Mouse (Mus musculus) neural tube, embryonic 15.5 days (tissue): Measurements from ENCODE around the gene Fam57a. TPM values are rescaled to one million over a fixed set of nuclear protein-coding genes. Genes with fewer than 3 reads are reported as not detected.

Source experiments
- ATAC-seq: fragments of 200-750 bp; cut with Nextera tagmentation; 2 replicates; pipeline ENCODE4 v1.8.0; 2017; ENCODE audit warnings: mild to moderate bottlenecking, moderate TSS enrichment, moderate library complexity; ENCODE audit not compliant: low FRiP score
- H3K27ac ChIP-seq: fragments of 300-500 bp; sonication (generic); replicated peaks from 2 replicates; pipeline ENCODE4 v1.5.1; 2015; ENCODE audit warnings: mild to moderate bottlenecking, inconsistent platforms
- H3K27me3 ChIP-seq: fragments of 300-500 bp; sonication (generic); replicated peaks from 2 replicates; pipeline ENCODE4 v1.6.1; 2015; ENCODE audit warnings: inconsistent platforms
- H3K36me3 ChIP-seq: fragments of 300-500 bp; sonication (generic); 2 replicates; pipeline ENCODE4 v1.6.1; 2015; ENCODE audit warnings: inconsistent platforms
- H3K4me1 ChIP-seq: fragments of 300-500 bp; sonication (generic); 2 replicates; pipeline ENCODE4 v1.6.1; 2015; ENCODE audit warnings: inconsistent platforms
- H3K4me2 ChIP-seq: fragments of 300-500 bp; sonication (generic); 2 replicates; pipeline ENCODE4 v1.6.1; 2015; ENCODE audit warnings: inconsistent platforms, mild to moderate bottlenecking, moderate library complexity
- H3K4me3 ChIP-seq: fragments of 300-500 bp; sonication (generic); replicated peaks from 2 replicates; pipeline ENCODE4 v1.5.1; 2015; ENCODE audit warnings: mild to moderate bottlenecking, inconsistent platforms
- H3K9ac ChIP-seq: fragments of 300-500 bp; sonication (generic); replicated peaks from 2 replicates; pipeline ENCODE4 v1.6.1; 2015; ENCODE audit warnings: mild to moderate bottlenecking, inconsistent platforms
- H3K9me3 ChIP-seq: fragments of 300-500 bp; sonication (generic); replicated peaks from 2 replicates; pipeline ENCODE4 v1.6.1; 2016; ENCODE audit warnings: inconsistent platforms
- WGBS: fragments of 180-500 bp; shearing (Covaris S2); methylation state at CpG from one replicate; pipeline ENCODE4 v1.1.7; 2015; ENCODE audit warnings: mixed read lengths; 5-methylcytosine and 5-hydroxymethylcytosine counted together
- polyA plus RNA-seq: library from polyadenylated mRNA; unstranded; fragments of >200 nt; fragmentation: Nextera tagmentation; extraction: Ambion mirVana; gene quantifications from 2 replicates; pipeline ENCODE4 v1.2.1, GENCODE M21; 2015

Fam57a gene
- polyA plus RNA-seq, 1 experiment from 2014 or later = 24.4 TPM

GRCm38 (mm10) chr11:76255431-76256001 is 76.0 kb downstream of the Fam57a start:
- Histone ChIP-seq H3K4me2 (no peak overlapping the region), H3K27ac (no peak overlapping the region), H3K9me3 (no peaks in the 10 kb centered on the region), H3K36me3 (peaks cover 14% of the 10 kb centered on the region), H3K27me3 (no peaks in the 10 kb centered on the region), H3K4me3 (no peak overlapping the region), H3K9ac (no peak overlapping the region), H3K4me1 (peaks cover 26% of the 10 kb centered on the region)
- 67% methylated on average over 4 of the region's 4 CpGs for WGBS
- ATAC-seq = no peak

GRCm38 (mm10) chr11:76256129-76256528 is 76.7 kb downstream of the Fam57a start:
- 0 out of 2 replicates have a peak overlapping the region, but pooled peaks have one; percentile 13 for H3K27ac ChIP-seq
- no peak for ATAC-seq
- H3K4me1 ChIP-seq = peaks cover 32% of the 10 kb centered on the region
- WGBS = 30% methylated on average over 5 of the region's 5 CpGs
- H3K9ac ChIP-seq = no peak overlapping the region
- H3K4me3 ChIP-seq = no peak overlapping the region
- no peaks in the 10 kb centered on the region for H3K27me3 ChIP-seq
- H3K36me3 ChIP-seq = peaks cover 8% of the 10 kb centered on the region
- H3K4me2 ChIP-seq = no peak overlapping the region
- H3K9me3 ChIP-seq = no peaks in the 10 kb centered on the region

DNA sequence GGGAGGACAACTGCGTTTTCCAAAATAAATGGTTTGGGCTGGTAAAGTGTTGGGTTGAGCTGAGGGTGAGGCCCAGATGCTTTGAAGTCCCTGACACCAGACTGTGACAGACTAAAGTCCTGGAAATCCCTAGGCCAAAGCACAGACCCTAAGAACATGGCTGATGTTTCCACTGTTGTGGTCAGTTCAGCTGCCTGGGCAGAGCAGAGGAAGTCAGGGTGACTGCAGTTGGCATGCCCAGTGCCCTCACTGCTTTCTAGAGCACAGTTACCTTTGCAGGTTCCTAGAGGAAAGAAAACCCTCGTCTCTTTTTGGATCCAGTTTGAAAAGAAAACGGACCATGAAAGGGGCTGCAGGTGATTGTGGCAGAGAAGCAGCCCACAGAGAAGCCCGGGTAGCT is 77.9 kb downstream of the Fam57a start:
- Histone ChIP-seq H3K27me3 (no peaks in the 10 kb centered on the region), H3K9ac (no peak overlapping the region), H3K36me3 (peaks cover 5% of the 10 kb centered on the region), H3K4me2 (no peak overlapping the region), H3K4me3 (no peak overlapping the region), H3K9me3 (no peaks in the 10 kb centered on the region), H3K4me1 (peaks cover 36% of the 10 kb centered on the region), H3K27ac (no peak overlapping the region)
- 77% methylated on average over 4 of the region's 4 CpGs for WGBS
- no peak for ATAC-seq

GRCm38 (mm10) chr11:76258511-76258910 is 79.0 kb downstream of the Fam57a start:
- ATAC-seq = no peak
- WGBS = 75% methylated on average over 6 of the region's 6 CpGs
- H3K27ac ChIP-seq = no peak overlapping the region

GRCm38 (mm10) chr11:76260208-76261050 is 81.0 kb downstream of the Fam57a start:
- no peak for ATAC-seq
- Histone ChIP-seq H3K4me1 (peaks cover 31% of the 10 kb centered on the region), H3K9me3 (no peaks in the 10 kb centered on the region), H3K27ac (0 out of 2 replicates have a peak overlapping the region, but pooled peaks have one; percentile 11), H3K27me3 (no peaks in the 10 kb centered on the region), H3K36me3 (peaks cover 5% of the 10 kb centered on the region), H3K4me3 (no peak overlapping the region), H3K9ac (no peak overlapping the region), H3K4me2 (no peak overlapping the region)
- WGBS = 38% methylated on average over 10 of the region's 10 CpGs

More at GRCm38 (mm10) chr11:76258511-76258910, 79.0 kb downstream of the Fam57a start:
- Histone ChIP-seq H3K9ac (no peak overlapping the region), H3K36me3 (peaks cover 5% of the 10 kb centered on the region), H3K27me3 (no peaks in the 10 kb centered on the region), H3K4me1 (peaks cover 43% of the 10 kb centered on the region), H3K4me3 (no peak overlapping the region), H3K4me2 (no peak overlapping the region), H3K9me3 (no peaks in the 10 kb centered on the region)

- H3K4me3 ChIP-seq = no peak overlapping the region
- H3K27ac ChIP-seq = no peak overlapping the region
- peaks cover 5% of the 10 kb centered on the region for H3K36me3 ChIP-seq
- no peak overlapping the region for H3K9ac ChIP-seq
- H3K4me1 ChIP-seq = peaks cover 29% of the 10 kb centered on the region
- H3K27me3 ChIP-seq = no peaks in the 10 kb centered on the region
- H3K9me3 ChIP-seq = no peaks in the 10 kb centered on the region
- no peak for ATAC-seq
- H3K4me2 ChIP-seq = no peak overlapping the region
- WGBS = 74% methylated on average over 12 of the region's 12 CpGs
Observed at GRCm38 (mm10) chr11:76261224-76261623, 81.8 kb downstream of the Fam57a start.

DNA sequence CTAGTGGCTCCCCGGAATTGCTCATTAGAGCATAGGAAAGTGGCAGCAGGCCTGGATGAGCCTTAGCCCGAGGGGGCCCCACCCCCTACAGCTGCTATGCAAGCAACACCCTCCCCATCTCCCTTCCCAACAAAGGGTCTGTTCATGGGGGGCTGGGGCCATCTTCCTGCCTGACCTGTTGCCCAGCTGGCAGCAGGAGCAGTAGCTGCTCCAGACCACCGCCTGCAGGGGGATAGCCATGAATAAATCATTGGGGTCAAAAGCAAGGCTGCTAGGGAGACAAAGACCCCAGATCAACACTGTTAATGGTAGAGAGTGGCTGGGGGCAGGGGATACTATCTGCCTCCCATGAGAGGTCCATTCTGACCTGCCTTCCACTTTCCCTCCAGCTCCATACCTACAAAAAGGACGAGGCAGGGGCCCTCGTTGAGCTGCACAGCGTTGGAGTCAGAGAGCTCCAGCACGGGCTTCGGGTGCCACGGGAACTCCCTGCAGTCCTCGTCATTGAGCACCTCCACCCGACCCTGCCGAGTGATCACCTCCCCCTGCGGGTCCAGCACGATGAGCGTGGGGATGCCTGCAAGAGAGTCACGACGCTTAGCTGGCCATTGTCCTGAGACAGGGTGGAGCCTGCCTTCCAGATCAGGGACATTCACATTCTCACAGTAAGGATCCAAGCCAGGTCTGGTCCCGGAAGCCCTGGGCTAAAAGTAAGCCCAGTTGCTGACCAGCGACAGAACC is 83.3 kb downstream of the Fam57a start:
- no peak overlapping the region for H3K4me3 ChIP-seq

More for the DNA sequence above, 83.3 kb downstream of the Fam57a start:
- H3K4me1 ChIP-seq = peaks cover 40% of the 10 kb centered on the region
- peaks cover 5% of the 10 kb centered on the region for H3K36me3 ChIP-seq
- no peak overlapping the region for H3K9ac ChIP-seq
- WGBS = 8% methylated on average over 19 of the region's 19 CpGs
- no peaks in the 10 kb centered on the region for H3K27me3 ChIP-seq
- ATAC-seq = no peak
- H3K9me3 ChIP-seq = no peaks in the 10 kb centered on the region
- peak overlapping the region; percentile 7; the same call in 1 of the 2 replicates for H3K4me2 ChIP-seq
- no peak overlapping the region for H3K27ac ChIP-seq

Other genes with a start within 250 kb of the Fam57a start
- gene Rph3al, start 241.2 kb upstream of the Fam57a start, polyA plus RNA-seq = 2.3 and 3.1 TPM in 2 replicates
- 2.9 and 3.3 TPM in 2 replicates for gene 1700016K19Rik, start 179.8 kb upstream of the Fam57a start, polyA plus RNA-seq
- gene Rflnb, start 151.9 kb upstream of the Fam57a start, polyA plus RNA-seq = 12.6 and 19.1 TPM in 2 replicates
- 69.4 and 69.5 TPM in 2 replicates for gene Vps53, start within 50 bp of the Fam57a start, polyA plus RNA-seq
- 0.38 and 0.79 TPM in 2 replicates for gene Dbil5, start 37.9 kb downstream of the Fam57a start, polyA plus RNA-seq
- gene Gemin4, start 38.0 kb downstream of the Fam57a start, polyA plus RNA-seq = 13.8 and 20.1 TPM in 2 replicates
- 27.3 and 28.1 TPM in 2 replicates for gene Mrm3, start 64.0 kb downstream of the Fam57a start, polyA plus RNA-seq
- 112 and 123 TPM in 2 replicates for gene Glod4, start 64.1 kb downstream of the Fam57a start, polyA plus RNA-seq
- gene Nxn, start 219.5 kb downstream of the Fam57a start, polyA plus RNA-seq = 27.3 and 29.8 TPM in 2 replicates
- 107 and 108 TPM in 2 replicates for gene Timm22, start 227.3 kb downstream of the Fam57a start, polyA plus RNA-seq